Mouse (Mus musculus) ovary, postnatal 14 days (tissue): ENCODE measurements around the gene Pgls.

Experiments used
- DNase-seq: peaks from one replicate; pipeline ENCODE4 v3.0.0; 2022; ENCODE audit warnings: low spot score

Pgls gene

GRCm38 (mm10) chr8:71637149-71638095 is 45.4 kb downstream of the Pgls start:
- DNase-seq, result no peak

GRCm38 (mm10) chr8:71638321-71638720 is 46.3 kb downstream of the Pgls start:
- DNase-seq, result no peak

- DNase-seq, result no peak
These were observed 47.3 kb downstream of the Pgls start for GRCm38 (mm10) chr8:71639318-71639717.

GRCm38 (mm10) chr8:71645510-71645909 is 53.5 kb downstream of the Pgls start:
- no peak for DNase-seq
